Mouse (Mus musculus) adrenal gland, postnatal 14 days (tissue): ENCODE measurements at regions not wholly inside any gene's neighbourhood (a gene's known extent, or its start where the extent isn't known, plus 50 kb on each side); places are given as distances from the start of the nearest gene placed in this dataset.

Source experiments
- DNase-seq: peaks from one replicate; pipeline ENCODE4 v3.0.0; 2021; ENCODE audit warnings: mixed read lengths

- peak; percentile 1 for DNase-seq
These were observed 660.2 kb downstream of the Zfp706 start for GRCm38 (mm10) chr15:36347333-36347845.

GRCm38 (mm10) chr15:36346126-36346525 is 661.4 kb downstream of the Zfp706 start:
- no peak for DNase-seq

GRCm38 (mm10) chr15:36345413-36345812 is 662.2 kb downstream of the Zfp706 start:
- DNase-seq, result peak; percentile 2

- no peak for DNase-seq
These were observed 667.5 kb downstream of the Zfp706 start for GRCm38 (mm10) chr15:36339971-36340550.

- DNase-seq, result no peak
These were observed 668.8 kb downstream of the Zfp706 start for GRCm38 (mm10) chr15:36338766-36339165.

- DNase-seq, result no peak
These were observed 670.7 kb downstream of the Zfp706 start for GRCm38 (mm10) chr15:36336857-36337256.

GRCm38 (mm10) chr15:36335116-36335515 is 672.5 kb downstream of the Zfp706 start:
- DNase-seq, result no peak

- DNase-seq, result peak; percentile 77
These were observed 673.0 kb downstream of the Zfp706 start for GRCm38 (mm10) chr15:36334436-36335113.

GRCm38 (mm10) chr15:36333857-36334256 is 673.7 kb downstream of the Zfp706 start:
- DNase-seq, result no peak

GRCm38 (mm10) chr15:36333265-36333664 is 674.3 kb downstream of the Zfp706 start:
- DNase-seq, result no peak
